Mouse (Mus musculus) thymus, adult 2 months (tissue): ENCODE measurements at regions not wholly inside any gene's neighbourhood (a gene's known extent, or its start where the extent isn't known, plus 50 kb on each side); places are given as distances from the start of the nearest gene placed in this dataset.

ENCODE experiments used
- CTCF ChIP-seq: fragments of 200-500 bp; IDR thresholded peaks from 2 replicates; pipeline ENCODE4 v1.5.1; 2012; ENCODE audit warnings: mild to moderate bottlenecking, control low read depth, low read length, moderate library complexity, borderline replicate concordance; ENCODE audit not compliant: control insufficient read depth, poor library complexity, insufficient read depth; ENCODE audit errors: extremely low read depth
- POLR2A ChIP-seq: fragments of 200-500 bp; IDR thresholded peaks from 2 replicates; pipeline ENCODE4 v1.6.1; 2012; ENCODE audit warnings: mild to moderate bottlenecking, low read length, control low read depth, moderate library complexity; ENCODE audit not compliant: control insufficient read depth, poor library complexity, insufficient read depth; ENCODE audit errors: extremely low read depth

DNA sequence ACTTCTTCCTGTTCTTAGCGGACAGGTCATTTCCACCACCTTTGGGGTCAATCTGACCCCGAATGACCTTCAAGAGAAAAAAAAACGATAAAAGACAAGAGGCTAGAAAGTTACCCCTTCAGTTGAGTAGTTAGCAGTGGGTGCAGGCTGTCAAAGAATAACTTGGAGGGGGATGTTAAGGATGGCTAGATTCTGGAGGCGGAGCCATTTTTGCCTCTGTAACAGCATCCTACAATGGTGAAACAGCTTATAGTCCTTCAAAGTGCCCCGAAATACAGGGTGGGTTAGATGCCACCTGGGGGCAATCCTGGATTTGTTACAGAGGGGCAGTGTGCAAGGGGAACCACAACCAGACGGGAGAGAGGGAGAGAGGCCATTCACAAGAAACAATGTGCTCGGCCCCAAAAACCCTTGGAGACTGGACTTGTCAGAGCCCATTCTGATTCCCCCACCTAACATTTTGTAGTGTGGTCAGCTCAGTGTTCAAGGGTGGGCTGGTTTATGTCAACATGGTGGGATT is 79.1 kb downstream of the Cd83 start:
- TF ChIP-seq POLR2A (no peak), CTCF (no peak)
